Mouse (Mus musculus): ENCODE results near the gene Apoa4. TPM values are rescaled to one million over a fixed set of nuclear protein-coding genes. Genes with fewer than 3 reads are reported as not detected.

Gene Apoa4
- total RNA-seq, 1 experiment: not detected

DNA sequence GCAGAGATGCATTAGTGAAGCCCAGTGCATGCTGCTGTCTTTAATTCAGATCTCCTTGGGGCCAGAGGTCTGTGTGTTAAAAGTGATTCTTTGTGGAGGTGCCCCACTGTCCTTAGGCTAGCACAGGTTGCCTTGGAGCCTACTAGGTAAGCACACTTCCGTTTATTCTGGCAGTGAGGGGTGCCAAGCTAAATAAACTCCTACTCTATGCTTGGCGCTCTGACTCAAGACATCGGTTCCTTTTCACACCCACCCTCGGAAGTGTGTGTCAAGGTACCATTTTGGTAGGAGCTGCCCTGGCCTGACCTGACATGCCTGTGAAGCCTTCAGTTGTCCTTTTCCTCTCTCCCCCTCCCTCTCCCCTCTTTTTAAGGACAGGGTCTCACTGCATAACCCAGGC lies 26.2 kb upstream of the Apoa4 start:
- H3K4me1 ChIP-seq (ENCODE audit: control insufficient read depth in 2 of 2, insufficient read depth in 2 of 2, low read length in 2 of 2, poor library complexity in 1 of 2): peaks cover 0 to 2% of the 10 kb centered on the region in 2 experiments; a peak in 1 of 4 replicates
- no peaks in the 10 kb centered on the region for H3K9me3 ChIP-seq (ENCODE audit: control insufficient read depth, insufficient read depth, low read depth, low read length)
- H3K36me3 ChIP-seq (ENCODE audit: control insufficient read depth, insufficient read depth, low read length, poor library complexity, severe bottlenecking): peaks cover 14% of the 10 kb centered on the region
- in situ Hi-C loops (cut with MboI; ENCODE audit: low sequenced_read_pairs in 2 of 2, unreplicated experiment in 2 of 2): no loop called here
- no peak overlapping the region for H3K4me3 ChIP-seq (ENCODE audit: insufficient read depth in 1 of 2, low read depth in 1 of 2, low read length in 2 of 2, poor library complexity in 1 of 2, severe bottlenecking in 1 of 2)
- no peak for DNase-seq (ENCODE audit: low read depth, low spot score)
- TF ChIP-seq ZC3H11A (IDR thresholded peaks at IDR 0.05; ENCODE audit: borderline replicate concordance, low read depth, low read length): no peak
- TF ChIP-seq CHD2 (IDR thresholded peaks at IDR 0.05; ENCODE audit: low read depth, low read length): no peak
- no peak for TF ChIP-seq ZNF384 (IDR thresholded peaks at IDR 0.05; ENCODE audit: low read depth, low read length)
- TF ChIP-seq HCFC1 (IDR thresholded peaks at IDR 0.05; ENCODE audit: borderline replicate concordance, insufficient read depth, low read length): no peak
- no peak for TF ChIP-seq MAFK (IDR thresholded peaks at IDR 0.05; ENCODE audit: insufficient read depth, low read depth, low read length)
- H3K9ac ChIP-seq (ENCODE audit: insufficient read depth, low read depth, low read length, poor library complexity, severe bottlenecking): no peak overlapping the region
- H3K27ac ChIP-seq (ENCODE audit: insufficient read depth, low read depth, low read length, poor library complexity, severe bottlenecking): no peak overlapping the region

DNA sequence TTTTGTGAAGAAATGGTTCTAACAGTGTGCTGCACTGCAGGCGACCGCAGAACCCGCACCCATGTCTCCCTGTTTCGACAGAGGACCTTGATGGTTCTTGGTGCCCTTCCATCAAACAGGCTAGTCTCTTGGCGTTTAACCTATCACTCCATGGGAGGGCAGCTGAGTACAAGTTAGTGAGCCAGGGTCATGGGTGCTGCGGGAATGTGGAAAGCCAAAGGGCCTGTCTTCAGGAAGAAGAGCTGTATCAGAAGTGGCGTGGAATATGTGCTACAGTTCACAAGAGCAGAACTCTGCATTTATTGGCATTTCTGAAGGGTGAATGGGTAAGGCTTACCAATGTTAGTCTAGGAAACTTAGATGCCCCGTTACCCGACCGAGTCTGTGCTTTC lies 25.6 kb upstream of the Apoa4 start:
- in situ Hi-C loops (cut with MboI; ENCODE audit: low sequenced_read_pairs in 2 of 2, unreplicated experiment in 2 of 2): no loop called here
- H3K4me1 ChIP-seq (ENCODE audit: control insufficient read depth in 2 of 2, insufficient read depth in 2 of 2, low read length in 2 of 2, poor library complexity in 1 of 2): peaks cover 0 to 2% of the 10 kb centered on the region in 2 experiments; a peak in 1 of 4 replicates
- H3K36me3 ChIP-seq (ENCODE audit: control insufficient read depth, insufficient read depth, low read length, poor library complexity, severe bottlenecking): peaks cover 14% of the 10 kb centered on the region
- TF ChIP-seq HCFC1 (IDR thresholded peaks at IDR 0.05; ENCODE audit: borderline replicate concordance, insufficient read depth, low read length): no peak
- TF ChIP-seq ZC3H11A (IDR thresholded peaks at IDR 0.05; ENCODE audit: borderline replicate concordance, low read depth, low read length): no peak
- TF ChIP-seq ZNF384 (IDR thresholded peaks at IDR 0.05; ENCODE audit: low read depth, low read length): no peak
- TF ChIP-seq MAFK (IDR thresholded peaks at IDR 0.05; ENCODE audit: insufficient read depth, low read depth, low read length): no peak
- TF ChIP-seq CHD2 (IDR thresholded peaks at IDR 0.05; ENCODE audit: low read depth, low read length): no peak
- DNase-seq (ENCODE audit: low read depth, low spot score): no peak
- H3K27ac ChIP-seq (ENCODE audit: insufficient read depth, low read depth, low read length, poor library complexity, severe bottlenecking): no peak overlapping the region
- no peak overlapping the region for H3K9ac ChIP-seq (ENCODE audit: insufficient read depth, low read depth, low read length, poor library complexity, severe bottlenecking)
- H3K9me3 ChIP-seq (ENCODE audit: control insufficient read depth, insufficient read depth, low read depth, low read length): no peaks in the 10 kb centered on the region
- no peak overlapping the region for H3K4me3 ChIP-seq (ENCODE audit: insufficient read depth in 1 of 2, low read depth in 1 of 2, low read length in 2 of 2, poor library complexity in 1 of 2, severe bottlenecking in 1 of 2)

DNA sequence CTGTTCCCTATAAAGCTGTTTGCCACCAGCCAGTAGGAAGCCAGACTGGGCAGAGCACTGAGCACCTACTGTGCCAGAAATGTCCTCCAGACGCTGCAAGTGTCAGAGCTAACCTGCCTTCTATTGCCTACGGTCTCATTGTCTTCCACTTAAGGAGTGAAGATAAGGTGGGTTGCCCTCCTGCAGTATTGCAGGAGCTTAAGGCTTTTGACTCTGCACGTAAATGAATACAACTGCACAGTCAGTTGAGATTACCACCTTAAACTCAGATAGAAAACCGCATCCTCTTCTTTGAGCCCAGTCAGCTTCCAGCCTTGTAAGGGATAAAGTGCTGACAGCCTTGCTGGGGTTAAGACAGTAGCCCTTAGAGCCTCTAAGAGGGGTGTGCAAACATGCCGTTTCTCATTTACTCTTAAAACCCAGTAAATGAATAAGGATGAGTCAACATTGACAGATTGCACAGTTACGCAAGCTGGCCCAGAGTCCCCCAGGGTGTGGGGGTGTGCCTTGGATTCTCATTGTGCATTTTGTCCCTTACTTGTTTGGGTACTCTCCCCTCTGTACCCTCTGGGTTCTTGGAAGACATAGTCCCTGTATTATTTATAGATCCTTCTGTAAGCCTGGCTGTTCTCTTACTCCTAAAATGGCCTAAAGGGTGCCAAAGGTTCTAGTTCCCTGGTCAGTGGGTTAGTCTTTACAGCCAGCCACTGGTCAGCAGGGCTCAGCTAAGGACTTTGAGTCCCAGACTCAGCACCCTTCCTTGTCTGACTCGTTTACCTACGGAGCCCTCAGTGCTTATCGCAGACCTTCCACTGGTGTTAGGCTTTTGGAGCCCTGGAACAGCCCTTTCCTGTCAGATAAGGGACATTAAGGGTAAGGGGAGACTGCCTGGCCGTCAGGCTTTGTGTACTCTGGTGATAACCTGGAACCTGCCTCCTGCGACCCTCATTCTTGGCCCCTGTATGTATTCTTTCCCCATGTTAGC lies 24.9 kb upstream of the Apoa4 start:
- DNase-seq (ENCODE audit: low read depth, low spot score): no peak
- in situ Hi-C loops (cut with MboI; ENCODE audit: low sequenced_read_pairs in 2 of 2, unreplicated experiment in 2 of 2): no loop called here
- Histone ChIP-seq H3K27ac (ENCODE audit: insufficient read depth, low read depth, low read length, poor library complexity, severe bottlenecking) (no peak overlapping the region), H3K9me3 (ENCODE audit: control insufficient read depth, insufficient read depth, low read depth, low read length) (no peaks in the 10 kb centered on the region), H3K9ac (ENCODE audit: insufficient read depth, low read depth, low read length, poor library complexity, severe bottlenecking) (no peak overlapping the region), H3K4me3 (ENCODE audit: insufficient read depth in 1 of 2, low read depth in 1 of 2, low read length in 2 of 2, poor library complexity in 1 of 2, severe bottlenecking in 1 of 2) (no peak overlapping the region), H3K36me3 (ENCODE audit: control insufficient read depth, insufficient read depth, low read length, poor library complexity, severe bottlenecking) (peaks cover 16% of the 10 kb centered on the region), H3K4me1 (ENCODE audit: control insufficient read depth in 2 of 2, insufficient read depth in 2 of 2, low read length in 2 of 2, poor library complexity in 1 of 2) (peaks cover 0 to under 1% of the 10 kb centered on the region in 2 experiments; a peak in 1 of 4 replicates)
- TF ChIP-seq ZNF384 (IDR thresholded peaks at IDR 0.05; ENCODE audit: low read depth, low read length) (no peak), CHD2 (IDR thresholded peaks at IDR 0.05; ENCODE audit: low read depth, low read length) (no peak), HCFC1 (IDR thresholded peaks at IDR 0.05; ENCODE audit: borderline replicate concordance, insufficient read depth, low read length) (no peak), ZC3H11A (IDR thresholded peaks at IDR 0.05; ENCODE audit: borderline replicate concordance, low read depth, low read length) (no peak), MAFK (IDR thresholded peaks at IDR 0.05; ENCODE audit: insufficient read depth, low read depth, low read length) (no peak)

DNA sequence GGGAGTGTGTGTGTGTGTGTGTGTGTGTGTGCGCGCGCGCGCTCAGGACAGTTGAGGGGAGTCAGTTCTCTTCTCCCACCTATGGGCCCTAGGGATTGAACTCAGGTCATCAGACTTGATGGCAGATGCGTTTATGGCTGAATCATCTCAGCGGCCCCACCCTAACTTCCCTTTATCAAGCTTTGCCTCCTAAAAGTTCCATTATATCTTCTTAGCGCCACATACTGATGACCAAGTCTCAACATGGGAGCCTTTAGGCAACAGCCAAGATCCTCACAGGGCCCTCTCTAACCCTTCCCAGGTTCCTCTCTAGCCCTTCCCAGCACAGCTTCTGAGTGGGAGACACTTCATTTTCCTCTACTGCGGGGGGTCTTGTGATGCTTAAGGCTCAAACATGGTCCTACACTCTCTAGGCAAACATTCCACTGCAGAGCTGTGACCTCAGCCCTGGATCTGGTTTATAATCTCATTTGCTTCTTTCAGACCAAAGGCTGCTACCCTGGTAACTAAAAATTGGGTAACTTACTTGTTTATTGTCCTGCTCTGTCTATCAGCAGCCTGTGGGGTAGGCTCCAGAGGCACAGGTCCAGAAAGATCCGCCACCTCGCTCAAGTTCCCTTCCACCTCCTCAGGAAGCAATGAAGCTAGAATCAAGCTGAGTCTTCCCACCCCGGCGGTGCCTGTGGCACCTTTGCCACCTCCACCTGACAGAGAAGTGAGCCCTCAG lies 23.6 kb upstream of the Apoa4 start:
- H3K27ac ChIP-seq (ENCODE audit: insufficient read depth, low read depth, low read length, poor library complexity, severe bottlenecking): no peak overlapping the region
- H3K4me3 ChIP-seq (ENCODE audit: insufficient read depth in 1 of 2, low read depth in 1 of 2, low read length in 2 of 2, poor library complexity in 1 of 2, severe bottlenecking in 1 of 2): no peak overlapping the region
- H3K36me3 ChIP-seq (ENCODE audit: control insufficient read depth, insufficient read depth, low read length, poor library complexity, severe bottlenecking): peaks cover 17% of the 10 kb centered on the region
- in situ Hi-C loops (cut with MboI; ENCODE audit: low sequenced_read_pairs in 2 of 2, unreplicated experiment in 2 of 2): no loop called here
- no peak for TF ChIP-seq ZC3H11A (IDR thresholded peaks at IDR 0.05; ENCODE audit: borderline replicate concordance, low read depth, low read length)
- no peak for TF ChIP-seq HCFC1 (IDR thresholded peaks at IDR 0.05; ENCODE audit: borderline replicate concordance, insufficient read depth, low read length)
- no peak for TF ChIP-seq MAFK (IDR thresholded peaks at IDR 0.05; ENCODE audit: insufficient read depth, low read depth, low read length)
- TF ChIP-seq ZNF384 (IDR thresholded peaks at IDR 0.05; ENCODE audit: low read depth, low read length): no peak
- no peak for TF ChIP-seq CHD2 (IDR thresholded peaks at IDR 0.05; ENCODE audit: low read depth, low read length)
- H3K9ac ChIP-seq (ENCODE audit: insufficient read depth, low read depth, low read length, poor library complexity, severe bottlenecking): no peak overlapping the region
- no peaks in the 10 kb centered on the region for H3K9me3 ChIP-seq (ENCODE audit: control insufficient read depth, insufficient read depth, low read depth, low read length)
- H3K4me1 ChIP-seq (ENCODE audit: control insufficient read depth in 2 of 2, insufficient read depth in 2 of 2, low read length in 2 of 2, poor library complexity in 1 of 2): no peaks in the 10 kb centered on the region; a peak in 1 of 4 replicates
- DNase-seq (ENCODE audit: low read depth, low spot score): no peak

Measured in ES-E14 (cell line).